Mouse (Mus musculus) megakaryocyte-erythroid progenitor cell, adult 5-6 weeks (primary cell): ENCODE measurements around the gene Mrgprb3. TPM values are rescaled to one million over a fixed set of nuclear protein-coding genes. Genes with fewer than 3 reads are reported as not detected.

Experiments used
- ATAC-seq: replicated peaks from 2 replicates; pipeline ENCODE4 v1.8.0; 2016; ENCODE audit warnings: mild to moderate bottlenecking, inconsistent platforms; ENCODE audit not compliant: severe bottlenecking, poor library complexity, low FRiP score, low TSS enrichment
- total RNA-seq, 2 experiments: library from RNA; stranded (forward) in 1 of 2; stranded (reverse) in 1 of 2; fragments of 200-1000, 215-1000 nt in 1 of 2; fragments of >200 nt in 1 of 2; fragmentation: Nextera tagmentation in 1 of 2; gene quantifications; 2 replicates each; pipeline ENCODE4 v1.2.3; 2014 to 2017

Mrgprb3 gene
- not detected in 2 replicates for total RNA-seq (2014; fragmentation: Nextera tagmentation)
- not detected in 2 replicates for total RNA-seq (2017)

DNA sequence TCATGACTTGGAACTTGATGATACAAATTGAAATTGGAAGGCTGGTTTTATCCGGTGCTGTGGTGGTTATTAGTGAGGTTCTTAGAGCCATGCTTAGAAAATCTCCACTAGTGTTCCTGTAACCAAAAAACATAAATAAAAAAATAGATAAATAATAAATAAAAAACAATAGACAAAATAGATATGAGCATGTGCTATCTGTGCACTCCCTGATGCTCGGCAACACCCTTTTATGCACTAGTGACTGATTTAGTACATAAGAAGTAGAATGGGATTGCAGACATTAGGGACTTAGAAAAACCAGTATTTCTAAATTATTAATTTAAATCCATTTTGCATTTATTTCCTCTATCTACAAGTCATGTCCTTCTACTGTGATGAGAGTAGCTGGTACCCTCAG is at the start of gene Mrgprb3:
Gene Mrgprb3 (minus strand): TSS at position 101 of the 400 bp plus-strand sequence.
- no peak for ATAC-seq

Other genes starting within 250 kb of the Mrgprb3 start
- gene Mrgprb1, start 187.5 kb downstream of the Mrgprb3 start, total RNA-seq (2014; fragmentation: Nextera tagmentation), result not detected in 2 replicates
- not detected in 2 replicates for gene Mrgprb1, start 187.5 kb downstream of the Mrgprb3 start, total RNA-seq (2017)
- not detected in 2 replicates for gene Mrgprx2, start 144.5 kb downstream of the Mrgprb3 start, total RNA-seq (2014; fragmentation: Nextera tagmentation)
- gene Mrgprx2, start 144.5 kb downstream of the Mrgprb3 start, total RNA-seq (2017), result not detected in 2 replicates
- gene Mrgprb2, start 85.7 kb downstream of the Mrgprb3 start, total RNA-seq (2014; fragmentation: Nextera tagmentation), result not detected in 2 replicates
- gene Mrgprb2, start 85.7 kb downstream of the Mrgprb3 start, total RNA-seq (2017), result not detected in 2 replicates
- gene Zdhhc13, start 145.2 kb upstream of the Mrgprb3 start, total RNA-seq (2014; fragmentation: Nextera tagmentation), result 58.0 and 65.5 TPM in 2 replicates
- gene Zdhhc13, start 145.2 kb upstream of the Mrgprb3 start, total RNA-seq (2017), result 75.3 and 94.0 TPM in 2 replicates
- 3.9 and 16.2 TPM in 2 replicates for gene Csrp3, start 204.2 kb upstream of the Mrgprb3 start, total RNA-seq (2014; fragmentation: Nextera tagmentation)
- gene Csrp3, start 204.2 kb upstream of the Mrgprb3 start, total RNA-seq (2017), result 33.1 and 36.2 TPM in 2 replicates
- 109 and 163 TPM in 2 replicates for gene E2f8, start 237.8 kb upstream of the Mrgprb3 start, total RNA-seq (2014; fragmentation: Nextera tagmentation)
- gene E2f8, start 237.8 kb upstream of the Mrgprb3 start, total RNA-seq (2017), result 35.9 and 44.5 TPM in 2 replicates